Mouse (Mus musculus) heart, postnatal 0 days (tissue): Measurements from ENCODE around the gene Krt20. TPM values are rescaled to one million over a fixed set of nuclear protein-coding genes. Genes with fewer than 3 reads are reported as not detected.

Experiments used
- ATAC-seq: fragments of 200-750 bp; cut with Nextera tagmentation; 2 replicates; pipeline ENCODE4 v1.8.0; 2017; ENCODE audit warnings: low read depth, moderate number of reproducible peaks, moderate library complexity; ENCODE audit not compliant: insufficient read depth
- DNase-seq: peaks from one replicate; pipeline ENCODE4 v3.0.0-alpha.2; 2016; ENCODE audit warnings: low spot score
- H3K27ac ChIP-seq: fragments of 300-500 bp; sonication (generic); 2 replicates; pipeline ENCODE4 v1.5.1; 2014; ENCODE audit warnings: low read depth, mild to moderate bottlenecking
- H3K27me3 ChIP-seq: fragments of 300-500 bp; sonication (generic); 2 replicates; pipeline ENCODE4 v1.6.1; 2014; ENCODE audit warnings: low read length, mixed read lengths; ENCODE audit not compliant: control insufficient read depth, insufficient read depth
- H3K36me3 ChIP-seq: fragments of 300-500 bp; sonication (generic); replicated peaks from 2 replicates; pipeline ENCODE4 v1.6.1; 2014; ENCODE audit warnings: low read length, mixed read lengths; ENCODE audit not compliant: control insufficient read depth, insufficient read depth
- H3K4me1 ChIP-seq: fragments of 300-500 bp; sonication (generic); 2 replicates; pipeline ENCODE4 v1.6.1; 2014; ENCODE audit warnings: antibody characterized with exemption; ENCODE audit not compliant: control insufficient read depth, insufficient read depth
- H3K4me2 ChIP-seq: fragments of 300-500 bp; sonication (generic); 2 replicates; pipeline ENCODE4 v1.6.1; 2014; ENCODE audit warnings: low read depth, mild to moderate bottlenecking, low read length, moderate library complexity
- H3K4me3 ChIP-seq: fragments of 300-500 bp; sonication (generic); 2 replicates; pipeline ENCODE4 v1.5.1; 2014; ENCODE audit warnings: low read depth, low read length
- H3K9ac ChIP-seq: fragments of 300-500 bp; sonication (generic); replicated peaks from 2 replicates; pipeline ENCODE4 v1.6.1; 2014; ENCODE audit warnings: low read depth, low read length, mixed read lengths
- H3K9me3 ChIP-seq: fragments of 300-500 bp; sonication (generic); replicated peaks from 2 replicates; pipeline ENCODE4 v1.6.1; 2016; ENCODE audit warnings: low read length; ENCODE audit not compliant: control insufficient read depth
- CTCF ChIP-seq: IDR thresholded peaks from 2 replicates; pipeline ENCODE4 v1.5.1; 2016; ENCODE audit warnings: antibody characterized with exemption, control low read depth, low read depth
- EP300 ChIP-seq: IDR thresholded peaks from 2 replicates; pipeline ENCODE4 v1.6.1; 2016; ENCODE audit warnings: antibody characterized with exemption, low read depth
- WGBS: fragments of 180-500 bp; shearing (Covaris S2); extraction: QIAGEN DNeasy Blood & Tissue Kit; methylation state at CpG from one replicate; pipeline ENCODE4 v1.1.7; 2014; 5-methylcytosine and 5-hydroxymethylcytosine counted together
- polyA plus RNA-seq: library from polyadenylated mRNA; unstranded; fragments of >200 nt; fragmentation: Nextera tagmentation; extraction: Ambion mirVana; gene quantifications from 2 replicates; pipeline ENCODE4 v1.2.1, GENCODE M21; 2015
- total RNA-seq: library from RNA; depleted of rRNA; stranded (reverse); fragments of >200 nt; gene quantifications from 2 replicates; pipeline ENCODE4 v1.2.3, GENCODE M21; 2014; ENCODE audit warnings: low replicate concordance

Gene Krt20
- total and polyA plus RNA-seq, 2 experiments from 2014 or later, result 0.26 TPM; not detected in 1

DNA sequence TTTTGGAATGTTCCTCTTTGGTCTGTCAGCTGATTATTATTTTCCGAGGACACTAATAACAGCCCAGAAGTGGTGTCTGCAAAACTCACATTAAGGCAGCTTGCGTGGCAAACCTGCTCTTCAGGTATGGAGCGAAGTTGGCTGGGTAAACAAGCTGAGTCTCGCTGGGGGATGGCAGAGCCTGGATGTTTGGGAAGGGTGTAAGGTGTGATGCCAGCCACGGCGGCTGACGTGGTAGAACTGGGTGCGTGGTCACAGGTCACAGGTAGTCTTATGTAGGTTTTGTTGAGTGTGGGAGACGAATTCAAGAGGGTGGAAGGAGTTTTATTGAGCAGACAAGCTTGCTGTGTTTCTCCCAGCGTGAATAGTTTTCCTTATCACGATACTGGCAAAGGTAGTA lies 30.6 kb upstream of the Krt20 start:
- no peaks in the 10 kb centered on the region for H3K27me3 ChIP-seq
- H3K27ac ChIP-seq, result no peak overlapping the region
- no peaks in the 10 kb centered on the region for H3K9me3 ChIP-seq
- H3K9ac ChIP-seq, result no peak overlapping the region
- H3K4me3 ChIP-seq, result no peak overlapping the region
- H3K4me1 ChIP-seq, result no peaks in the 10 kb centered on the region
- no peak for ATAC-seq
- WGBS, result 71% methylated on average over 11 of the region's 11 CpGs
- H3K4me2 ChIP-seq, result no peak overlapping the region
- no peak for DNase-seq
- no peaks in the 10 kb centered on the region for H3K36me3 ChIP-seq
- TF ChIP-seq EP300 (no peak), CTCF (no peak)

DNA sequence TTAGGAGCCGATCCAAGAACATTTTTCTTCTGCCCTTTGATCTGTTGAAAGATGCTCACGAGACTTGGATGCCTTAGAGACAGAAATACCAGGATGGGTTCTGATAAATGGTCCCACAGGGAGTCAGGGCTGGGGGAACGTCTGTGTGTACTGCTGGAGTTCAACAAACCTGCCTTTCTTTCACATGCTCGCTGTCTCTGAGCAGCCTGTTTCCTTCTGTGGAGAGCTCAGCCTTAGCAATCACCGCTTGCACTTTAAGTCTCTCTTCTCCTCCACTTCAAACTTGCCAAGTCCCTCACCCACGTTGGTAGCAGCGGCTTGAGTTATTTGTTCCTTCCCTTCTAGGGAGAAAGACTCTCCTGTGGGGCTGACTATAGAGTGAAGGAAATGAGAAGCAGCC lies 28.4 kb upstream of the Krt20 start:
- no peak overlapping the region for H3K9ac ChIP-seq
- 26% methylated on average over 7 of the region's 7 CpGs for WGBS

GRCm38 (mm10) chr11:99464836-99465235 lies 26.9 kb upstream of the Krt20 start:
- H3K9me3 ChIP-seq, result no peaks in the 10 kb centered on the region
- H3K27ac ChIP-seq, result no peak overlapping the region
- no peak overlapping the region for H3K4me3 ChIP-seq
- TF ChIP-seq EP300, result no peak
- TF ChIP-seq CTCF, result peak; percentile 76
- H3K4me1 ChIP-seq, result no peaks in the 10 kb centered on the region
- H3K9ac ChIP-seq, result no peak overlapping the region
- no peaks in the 10 kb centered on the region for H3K27me3 ChIP-seq
- WGBS, result 5% methylated on average over 5 of the region's 5 CpGs
- DNase-seq (peak; percentile 66), ATAC-seq (no peak)
- no peaks in the 10 kb centered on the region for H3K36me3 ChIP-seq
- no peak overlapping the region for H3K4me2 ChIP-seq

More for the DNA sequence above, 28.4 kb upstream of the Krt20 start:
- H3K4me2 ChIP-seq, result no peak overlapping the region
- H3K9me3 ChIP-seq, result no peaks in the 10 kb centered on the region
- ATAC-seq (no peak), DNase-seq (no peak)
- no peak overlapping the region for H3K27ac ChIP-seq
- no peak overlapping the region for H3K4me3 ChIP-seq
- no peaks in the 10 kb centered on the region for H3K4me1 ChIP-seq
- H3K36me3 ChIP-seq, result no peaks in the 10 kb centered on the region
- no peak for TF ChIP-seq CTCF
- TF ChIP-seq EP300, result no peak
- H3K27me3 ChIP-seq, result no peaks in the 10 kb centered on the region

DNA sequence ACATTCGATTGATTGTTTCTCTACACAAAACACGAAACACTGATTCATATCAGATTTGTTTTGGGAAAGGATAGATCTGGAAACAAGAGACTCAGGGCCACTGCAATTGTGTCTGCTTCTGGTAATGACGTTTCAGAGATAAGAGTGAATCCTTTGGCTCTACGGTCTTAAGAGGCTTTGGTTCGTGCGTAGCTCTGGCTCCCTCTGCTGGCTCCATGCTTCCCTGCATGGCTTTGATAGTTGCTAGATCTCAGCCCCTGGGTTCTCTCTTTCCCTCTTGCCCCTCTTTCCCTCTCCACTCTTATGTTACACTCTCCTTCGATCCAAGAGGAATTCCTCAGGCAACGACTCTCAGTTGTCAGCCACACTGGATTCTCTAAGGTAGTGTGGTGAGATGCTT lies 25.2 kb upstream of the Krt20 start:
- ATAC-seq (no peak), DNase-seq (peak; percentile 74)
- WGBS, result 6% methylated on average over 8 of the region's 8 CpGs
- TF ChIP-seq EP300 (no peak), CTCF (peak; percentile 89)
- Histone ChIP-seq H3K4me3 (no peak overlapping the region), H3K9me3 (no peaks in the 10 kb centered on the region), H3K27ac (no peak overlapping the region), H3K4me1 (no peaks in the 10 kb centered on the region), H3K9ac (no peak overlapping the region), H3K36me3 (no peaks in the 10 kb centered on the region), H3K4me2 (no peak overlapping the region), H3K27me3 (no peaks in the 10 kb centered on the region)

- no peak overlapping the region for H3K27ac ChIP-seq
- no peaks in the 10 kb centered on the region for H3K36me3 ChIP-seq
- H3K9me3 ChIP-seq, result no peaks in the 10 kb centered on the region
- WGBS, result 64% methylated on average over 7 of the region's 7 CpGs
- no peak for DNase-seq
- H3K4me2 ChIP-seq, result no peak overlapping the region
- ATAC-seq, result no peak
- H3K4me1 ChIP-seq, result no peaks in the 10 kb centered on the region
- no peaks in the 10 kb centered on the region for H3K27me3 ChIP-seq
- H3K4me3 ChIP-seq, result no peak overlapping the region
- TF ChIP-seq EP300 (no peak), CTCF (no peak)
- H3K9ac ChIP-seq, result no peak overlapping the region
Measured at GRCm38 (mm10) chr11:99461736-99462135, 23.8 kb upstream of the Krt20 start.

GRCm38 (mm10) chr11:99458887-99459286 lies 20.9 kb upstream of the Krt20 start:
- Histone ChIP-seq H3K9me3 (no peaks in the 10 kb centered on the region), H3K4me1 (no peaks in the 10 kb centered on the region), H3K27ac (no peak overlapping the region), H3K9ac (no peak overlapping the region), H3K4me2 (no peak overlapping the region), H3K36me3 (no peaks in the 10 kb centered on the region), H3K27me3 (no peaks in the 10 kb centered on the region), H3K4me3 (no peak overlapping the region)
- no peak for DNase-seq
- WGBS, result 51% methylated on average over 7 of the region's 7 CpGs
- TF ChIP-seq CTCF, result no peak
- TF ChIP-seq EP300, result no peak
- ATAC-seq, result no peak
